Mouse (Mus musculus) limb, embryonic 15.5 days (tissue): ENCODE measurements around the gene Cd47. TPM values are rescaled to one million over a fixed set of nuclear protein-coding genes. Genes with fewer than 3 reads are reported as not detected.

Experiments
- ATAC-seq: fragments of 200-750 bp; cut with Nextera tagmentation; 2 replicates; pipeline ENCODE4 v1.8.0; 2017; ENCODE audit warnings: low read depth, moderate TSS enrichment; ENCODE audit not compliant: insufficient number of reproducible peaks, low FRiP score, low TSS enrichment
- H3K27ac ChIP-seq: fragments of 300-500 bp; sonication (generic); 2 replicates; pipeline ENCODE4 v1.5.1; 2015; ENCODE audit warnings: moderate library complexity, mild to moderate bottlenecking, inconsistent platforms
- H3K27me3 ChIP-seq: fragments of 300-500 bp; sonication (generic); 2 replicates; pipeline ENCODE4 v1.6.1; 2015; ENCODE audit warnings: inconsistent platforms
- H3K36me3 ChIP-seq: fragments of 300-500 bp; sonication (generic); 2 replicates; pipeline ENCODE4 v1.6.1; 2015; ENCODE audit warnings: inconsistent platforms
- H3K4me1 ChIP-seq: fragments of 300-500 bp; sonication (generic); 2 replicates; pipeline ENCODE4 v1.6.1; 2015; ENCODE audit warnings: inconsistent platforms
- H3K4me2 ChIP-seq: fragments of 300-500 bp; sonication (generic); 2 replicates; pipeline ENCODE4 v1.6.1; 2015; ENCODE audit warnings: mild to moderate bottlenecking, inconsistent platforms
- H3K4me3 ChIP-seq: fragments of 300-500 bp; sonication (generic); 2 replicates; pipeline ENCODE4 v1.5.1; 2015; ENCODE audit warnings: mild to moderate bottlenecking, inconsistent platforms
- H3K9ac ChIP-seq: fragments of 300-500 bp; sonication (generic); 2 replicates; pipeline ENCODE4 v1.6.1; 2015; ENCODE audit warnings: inconsistent platforms
- H3K9me3 ChIP-seq: fragments of 300-500 bp; sonication (generic); 2 replicates; pipeline ENCODE4 v1.6.1; 2016; ENCODE audit warnings: inconsistent platforms
- WGBS: fragments of 180-500 bp; shearing (Covaris S2); methylation state at CpG from one replicate; pipeline ENCODE4 v1.1.7; 2015; 5-methylcytosine and 5-hydroxymethylcytosine counted together
- polyA plus RNA-seq: library from polyadenylated mRNA; unstranded; fragments of >200 nt; fragmentation: Nextera tagmentation; extraction: Ambion mirVana; gene quantifications from 2 replicates; pipeline ENCODE4 v1.2.1, GENCODE M21; 2015

Gene Cd47
- polyA plus RNA-seq, 1 experiment from 2014 or later: 103 TPM

GRCm38 (mm10) chr16:49858907-49859853 is 58.8 kb downstream of the Cd47 start:
- WGBS: 74% methylated on average over 4 of the region's 4 CpGs
- H3K27me3 ChIP-seq: no peaks in the 10 kb centered on the region
- no peak for ATAC-seq

GRCm38 (mm10) chr16:49861986-49862385 is 61.7 kb downstream of the Cd47 start:
- Histone ChIP-seq H3K4me2 (no peak overlapping the region), H3K9me3 (no peaks in the 10 kb centered on the region), H3K4me3 (no peak overlapping the region), H3K4me1 (peaks cover 5% of the 10 kb centered on the region), H3K9ac (no peak overlapping the region), H3K36me3 (peaks cover 3% of the 10 kb centered on the region; the same call in 1 of the 2 replicates), H3K27ac (no peak overlapping the region), H3K27me3 (no peaks in the 10 kb centered on the region)
- WGBS: 98% methylated on average over 1 of the region's 1 CpGs
- no peak for ATAC-seq

More at GRCm38 (mm10) chr16:49858907-49859853, 58.8 kb downstream of the Cd47 start:
- H3K9me3 ChIP-seq: no peaks in the 10 kb centered on the region
- peak overlapping the region; percentile 17; the same call in 1 of the 2 replicates for H3K4me2 ChIP-seq
- H3K9ac ChIP-seq: no peak overlapping the region
- H3K36me3 ChIP-seq: no peaks in the 10 kb centered on the region; the same call in 1 of the 2 replicates
- H3K4me3 ChIP-seq: no peak overlapping the region
- peak overlapping the region; percentile 57; the same call in 1 of the 2 replicates for H3K27ac ChIP-seq
- peaks cover 5% of the 10 kb centered on the region for H3K4me1 ChIP-seq

- Histone ChIP-seq H3K9ac (no peak overlapping the region), H3K4me3 (no peak overlapping the region), H3K4me2 (no peak overlapping the region), H3K27ac (no peak overlapping the region), H3K4me1 (no peaks in the 10 kb centered on the region), H3K36me3 (peaks cover 20% of the 10 kb centered on the region), H3K27me3 (no peaks in the 10 kb centered on the region), H3K9me3 (no peaks in the 10 kb centered on the region)
- 94% methylated on average over 2 of the region's 2 CpGs for WGBS
- ATAC-seq: no peak
These were observed 66.3 kb downstream of the Cd47 start for GRCm38 (mm10) chr16:49866617-49867016.

- no peak for ATAC-seq
- Histone ChIP-seq H3K27me3 (no peaks in the 10 kb centered on the region), H3K27ac (no peak overlapping the region), H3K4me3 (no peak overlapping the region), H3K4me2 (no peak overlapping the region), H3K9me3 (no peaks in the 10 kb centered on the region), H3K9ac (no peak overlapping the region), H3K4me1 (no peaks in the 10 kb centered on the region), H3K36me3 (peaks cover 20% of the 10 kb centered on the region)
- WGBS: 100% methylated on average over 1 of the region's 1 CpGs
These were observed 67.9 kb downstream of the Cd47 start for GRCm38 (mm10) chr16:49868278-49868677.

GRCm38 (mm10) chr16:49873918-49874317 is 73.6 kb downstream of the Cd47 start:
- no peak overlapping the region for H3K4me2 ChIP-seq
- ATAC-seq: no peak
- no peak overlapping the region for H3K9ac ChIP-seq
- H3K36me3 ChIP-seq: peaks cover 5% of the 10 kb centered on the region
- H3K27ac ChIP-seq: no peak overlapping the region
- no peaks in the 10 kb centered on the region for H3K4me1 ChIP-seq
- no peaks in the 10 kb centered on the region for H3K9me3 ChIP-seq
- no peaks in the 10 kb centered on the region for H3K27me3 ChIP-seq
- WGBS: 79% methylated on average over 2 of the region's 2 CpGs
- H3K4me3 ChIP-seq: no peak overlapping the region

GRCm38 (mm10) chr16:49874546-49874945 is 74.2 kb downstream of the Cd47 start:
- H3K27me3 ChIP-seq: no peaks in the 10 kb centered on the region
- no peak for ATAC-seq
- H3K9ac ChIP-seq: no peak overlapping the region
- no peak overlapping the region for H3K4me2 ChIP-seq
- no peaks in the 10 kb centered on the region for H3K4me1 ChIP-seq
- peaks cover 4% of the 10 kb centered on the region; the same call in 1 of the 2 replicates for H3K36me3 ChIP-seq
- H3K27ac ChIP-seq: no peak overlapping the region
- H3K4me3 ChIP-seq: no peak overlapping the region
- WGBS: 57% methylated on average over 1 of the region's 1 CpGs
- H3K9me3 ChIP-seq: no peaks in the 10 kb centered on the region

- ATAC-seq: no peak
- H3K9ac ChIP-seq: no peak overlapping the region
- H3K4me1 ChIP-seq: no peaks in the 10 kb centered on the region
- H3K4me3 ChIP-seq: no peak overlapping the region
- H3K27me3 ChIP-seq: no peaks in the 10 kb centered on the region
- H3K36me3 ChIP-seq: no peaks in the 10 kb centered on the region
- H3K27ac ChIP-seq: no peak overlapping the region
- H3K9me3 ChIP-seq: no peaks in the 10 kb centered on the region
- H3K4me2 ChIP-seq: no peak overlapping the region
- 84% methylated on average over 9 of the region's 9 CpGs for WGBS
These were observed 76.1 kb downstream of the Cd47 start for GRCm38 (mm10) chr16:49876291-49877030.

- Histone ChIP-seq H3K36me3 (no peaks in the 10 kb centered on the region), H3K9ac (no peak overlapping the region), H3K27ac (no peak overlapping the region), H3K9me3 (no peaks in the 10 kb centered on the region), H3K4me3 (no peak overlapping the region), H3K27me3 (no peaks in the 10 kb centered on the region), H3K4me1 (no peaks in the 10 kb centered on the region), H3K4me2 (no peak overlapping the region)
- no peak for ATAC-seq
- WGBS: 91% methylated on average over 9 of the region's 9 CpGs
These were observed 76.9 kb downstream of the Cd47 start for GRCm38 (mm10) chr16:49877243-49877642.

- H3K27me3 ChIP-seq: no peaks in the 10 kb centered on the region
- no peak for ATAC-seq
- no peak overlapping the region for H3K4me3 ChIP-seq
- H3K27ac ChIP-seq: no peak overlapping the region
- no peak overlapping the region for H3K4me2 ChIP-seq
- no peak overlapping the region for H3K9ac ChIP-seq
- H3K9me3 ChIP-seq: no peaks in the 10 kb centered on the region
- H3K36me3 ChIP-seq: no peaks in the 10 kb centered on the region
- H3K4me1 ChIP-seq: no peaks in the 10 kb centered on the region
- 87% methylated on average over 2 of the region's 2 CpGs for WGBS
These were observed 77.7 kb downstream of the Cd47 start for GRCm38 (mm10) chr16:49878051-49878450.

- ATAC-seq: no peak
- Histone ChIP-seq H3K4me1 (no peaks in the 10 kb centered on the region), H3K4me3 (no peak overlapping the region), H3K4me2 (no peak overlapping the region), H3K9me3 (no peaks in the 10 kb centered on the region), H3K36me3 (peaks cover 10% of the 10 kb centered on the region), H3K27ac (no peak overlapping the region), H3K9ac (no peak overlapping the region), H3K27me3 (no peaks in the 10 kb centered on the region)
- WGBS: 92% methylated on average over 9 of the region's 9 CpGs
These were observed 86.2 kb downstream of the Cd47 start for GRCm38 (mm10) chr16:49886403-49887066.

- Histone ChIP-seq H3K4me3 (no peak overlapping the region), H3K27ac (no peak overlapping the region), H3K9ac (no peak overlapping the region), H3K9me3 (no peaks in the 10 kb centered on the region), H3K36me3 (peaks cover 16% of the 10 kb centered on the region), H3K4me2 (no peak overlapping the region), H3K27me3 (no peaks in the 10 kb centered on the region), H3K4me1 (no peaks in the 10 kb centered on the region)
- no peak for ATAC-seq
- 91% methylated on average over 3 of the region's 3 CpGs for WGBS
These were observed 87.0 kb downstream of the Cd47 start for GRCm38 (mm10) chr16:49887290-49887689.
